Mouse (Mus musculus) embryonic stem cell, embryonic (primary cell): ENCODE data around the gene Crkl.

Source experiments
- CTCF ChIA-PET, 4 experiments: fragments of 300-600 bp in 2 of 4; fragments of 350-600 bp in 2 of 4; sonication (Branson Sonifier 250); formaldehyde crosslinking; loops; one replicate each; lab custom pipeline; 2022; ENCODE audit warnings: inconsistent platforms in 2 of 4; lab: Charles Lee
- POLR2A ChIA-PET, 4 experiments: fragments of 300-600 bp in 2 of 4; fragments of 350-600 bp in 2 of 4; sonication (Branson Sonifier 250); formaldehyde crosslinking; loops; one replicate each; lab custom pipeline; 2022; ENCODE audit warnings: antibody characterized with exemption in 4 of 4, inconsistent platforms in 1 of 4; lab: Charles Lee

Crkl gene

GRCm38 (mm10) chr16:17466875-17467663 lies 15.3 kb downstream of the Crkl start:
- CTCF ChIA-PET, result interaction anchor here in 3 of 4 experiments (0.6 to 1.2 kb wide), 4 partner anchors 11 to 45 kb away, joined by 3 to 5 read pairs (median 4); no protein-coding TSS in a partner anchor
- POLR2A ChIA-PET, result interaction anchor here in 3 of 4 experiments (0.6 to 1.7 kb wide), 11 partner anchors 9 to 1560 kb away, joined by 3 to 6 read pairs (median 4); partner anchors contain the start of genes Crkl (in 1 of the 3) and Lztr1 (in 1 of the 3)

- ChIA-PET POLR2A (interaction anchor here in 1 of 4 experiments (0.8 to 2.3 kb wide), 4 partner anchors 9 to 58 kb away, joined by 3 to 8 read pairs (median 6); partner anchors contain the start of genes Crkl, Lztr1 and Thap7), CTCF (interaction anchor here in 2 of 4 experiments (0.6 to 2.1 kb wide), 3 partner anchors 62 to 153 kb away, joined by 5 to 6 read pairs (median 5); no protein-coding TSS in a partner anchor)
Measured at GRCm38 (mm10) chr16:17472498-17472897, 20.7 kb downstream of the Crkl start.

DNA sequence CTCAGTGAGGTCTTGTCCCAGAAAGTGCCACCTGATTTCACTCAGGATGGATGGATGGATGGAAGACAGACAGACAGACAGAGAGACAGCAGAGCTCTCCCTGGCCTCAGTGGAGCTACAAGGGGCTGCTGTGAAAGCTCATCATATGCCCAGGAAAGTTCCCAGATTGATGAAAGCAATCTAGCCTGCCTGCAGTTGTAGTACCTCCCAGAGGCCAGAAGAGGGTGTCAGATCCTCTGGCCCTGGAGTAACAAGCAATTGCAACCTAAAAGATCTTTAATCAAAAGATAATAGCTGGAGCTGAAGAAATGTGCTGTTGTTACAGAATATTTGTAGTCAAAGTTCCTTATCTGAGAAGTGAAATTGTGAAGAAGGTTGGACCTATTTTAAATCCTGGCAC lies 22.3 kb downstream of the Crkl start:
- ChIA-PET CTCF (interaction anchor here (0.5 to 2.1 kb wide), 46 partner anchors 9 to 736 kb away, joined by 3 to 20 read pairs (median 4); partner anchors contain the start of genes Aifm3 (in 2 of the 4), Crkl (in 2 of the 4), Lztr1 (in 2 of the 4) and Lrrc74b (in 1 of the 4)), POLR2A (interaction anchor here (0.5 to 2.0 kb wide), 28 partner anchors 9 to 341 kb away, joined by 3 to 10 read pairs (median 3); partner anchors contain the start of genes Thap7 (in 2 of the 4), Aifm3 (in 1 of the 4), Crkl (in 1 of the 4) and Hic2 (in 1 of the 4))

DNA sequence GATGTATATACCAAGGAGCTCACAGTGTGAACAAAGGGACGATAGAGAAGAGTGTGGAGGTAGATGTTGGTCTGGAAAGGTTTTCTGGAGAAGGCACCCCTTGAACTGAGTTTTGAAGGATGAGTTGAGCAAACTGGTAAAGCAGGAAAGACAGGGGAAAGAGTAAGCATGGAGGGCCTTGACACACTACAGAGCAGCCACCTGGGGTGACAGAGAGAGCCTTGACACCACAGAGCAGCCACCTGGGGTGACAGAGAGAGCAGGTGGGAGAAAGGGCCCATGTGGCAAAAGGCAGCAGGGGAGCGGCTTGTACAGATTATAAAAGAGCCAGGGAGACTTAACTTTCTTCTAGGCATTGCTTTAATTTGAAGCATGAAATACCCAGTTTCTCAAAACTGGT lies 23.0 kb downstream of the Crkl start:
- CTCF ChIA-PET, result interaction anchor here in 3 of 4 experiments (0.5 to 1.8 kb wide), 25 partner anchors 8 to 736 kb away, joined by 3 to 20 read pairs (median 6); partner anchors contain the start of genes Aifm3 (in 2 of the 3), Lztr1 (in 2 of the 3), Crkl (in 1 of the 3) and Lrrc74b (in 1 of the 3)
- POLR2A ChIA-PET, result interaction anchor here in 2 of 4 experiments (0.5 to 2.0 kb wide), 15 partner anchors 13 to 342 kb away, joined by 3 to 10 read pairs (median 4); partner anchors contain the start of genes Aifm3 (in 1 of the 2), Lztr1 (in 1 of the 2), P2rx6 (in 1 of the 2) and Sdf2l1 (in 1 of the 2)

GRCm38 (mm10) chr16:17475326-17475725 lies 23.5 kb downstream of the Crkl start:
- CTCF ChIA-PET, result interaction anchor here in 2 of 4 experiments (0.7 kb wide), 2 partner anchors 11 to 319 kb away, joined by 3 read pairs; no protein-coding TSS in a partner anchor
- POLR2A ChIA-PET, result interaction anchor here in 2 of 4 experiments (0.6 to 2.0 kb wide), 9 partner anchors 9 to 577 kb away, joined by 3 to 10 read pairs (median 4); partner anchors contain the start of genes Aifm3 (in 1 of the 2), Dgcr6 (in 1 of the 2) and Lztr1 (in 1 of the 2)

GRCm38 (mm10) chr16:17478331-17478943 lies 26.6 kb downstream of the Crkl start:
- POLR2A ChIA-PET, result interaction anchor here in 3 of 4 experiments (0.6 to 2.2 kb wide), 9 partner anchors 8 to 932 kb away, joined by 3 to 8 read pairs (median 3); partner anchors contain the start of gene Aifm3 (in 1 of the 3)

DNA sequence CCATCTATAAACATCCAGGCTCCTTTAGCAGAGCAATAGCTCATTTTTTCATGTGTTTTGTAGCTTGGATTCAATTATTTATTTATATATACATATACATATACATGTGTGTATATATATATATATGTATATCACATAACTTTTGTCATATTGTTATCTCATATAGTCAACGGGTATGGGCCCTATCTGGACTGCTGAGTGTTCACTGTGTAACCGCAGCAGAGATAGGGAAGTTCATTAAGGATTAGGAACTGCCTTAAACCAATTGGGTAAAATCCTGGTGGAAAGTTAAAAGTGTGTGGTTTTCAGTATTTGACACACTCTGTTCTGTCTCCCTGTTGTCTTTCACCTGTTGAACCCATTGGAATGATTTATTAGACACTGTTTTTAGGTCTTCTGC lies 29.7 kb downstream of the Crkl start:
- ChIA-PET CTCF (no interaction called here), POLR2A (interaction anchor here in 1 of 4 experiments (0.8 to 1.2 kb wide), 3 partner anchors 26 to 49 kb away, joined by 3 read pairs; partner anchors contain the start of genes Crkl, Lztr1 and Thap7)

More at GRCm38 (mm10) chr16:17478331-17478943, 26.6 kb downstream of the Crkl start:
- CTCF ChIA-PET, result interaction anchor here in 2 of 4 experiments (0.8 to 1.1 kb wide), 3 partner anchors 10 to 18 kb away, joined by 3 to 4 read pairs (median 3); no protein-coding TSS in a partner anchor

GRCm38 (mm10) chr16:17486505-17486904 lies 34.7 kb downstream of the Crkl start:
- POLR2A ChIA-PET, result interaction anchor here in 1 of 4 experiments (1.2 to 1.6 kb wide), 3 partner anchors 13 to 34 kb away, joined by 3 to 5 read pairs (median 5); partner anchors contain the start of genes Crkl and Lztr1
- CTCF ChIA-PET, result interaction anchor here in 1 of 4 experiments (0.6 kb wide), 1 partner anchor 11 kb away, joined by 4 read pairs; no protein-coding TSS in a partner anchor

GRCm38 (mm10) chr16:17488478-17489468 lies 37.0 kb downstream of the Crkl start:
- ChIA-PET POLR2A (interaction anchor here in 3 of 4 experiments (0.6 to 2.8 kb wide), 25 partner anchors 10 to 1238 kb away, joined by 3 to 22 read pairs (median 4); partner anchors contain the start of genes Lztr1 (in 2 of the 3), Crkl (in 1 of the 3), Hic2 (in 1 of the 3) and Lrrc74b (in 1 of the 3)), CTCF (interaction anchor here (0.5 to 2.5 kb wide), 16 partner anchors 11 to 497 kb away, joined by 3 to 11 read pairs (median 4); partner anchors contain the start of gene Lztr1 (in 1 of the 4))

DNA sequence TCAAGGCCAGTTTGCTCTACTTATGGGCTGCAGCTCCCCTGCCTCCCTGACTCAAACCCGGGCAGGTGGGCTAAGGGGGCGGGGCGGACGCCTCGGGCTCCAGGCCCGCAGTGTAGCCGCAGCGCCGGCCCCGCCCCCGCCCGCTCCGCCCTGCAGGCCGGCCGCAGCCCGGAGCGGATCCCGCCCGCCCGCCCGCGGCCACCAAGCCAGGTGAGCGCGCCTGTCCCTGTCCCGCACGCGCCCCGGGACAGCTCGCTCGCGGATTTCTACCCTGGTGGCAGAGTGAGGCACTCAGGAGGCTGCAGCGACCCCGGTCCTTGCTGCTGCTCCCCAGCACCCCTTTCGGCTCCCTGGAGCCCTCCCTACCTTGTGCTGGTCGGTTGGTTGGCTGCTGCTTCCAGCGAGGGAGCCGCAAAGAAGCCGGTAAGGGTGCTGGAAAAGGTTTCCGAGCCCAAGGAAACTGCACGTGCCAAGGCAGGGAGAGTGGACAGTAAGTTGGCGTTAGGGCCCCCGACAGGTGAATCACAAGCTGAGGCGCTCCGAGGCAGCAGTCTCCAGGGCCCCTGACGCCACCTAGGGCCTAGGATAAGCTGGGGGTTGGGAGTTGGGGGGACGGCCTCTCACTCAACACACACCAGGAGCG lies 37.8 kb downstream of the Crkl start, which contains the start of gene Aifm3:
Aifm3 (plus strand) TSS at position 143 of the 643 bp plus-strand sequence.
- ChIA-PET POLR2A (interaction anchor here in 3 of 4 experiments (0.6 to 2.8 kb wide), 25 partner anchors 9 to 507 kb away, joined by 3 to 22 read pairs (median 4); partner anchors contain the start of genes Lztr1 (in 3 of the 3), Crkl (in 1 of the 3), Lrrc74b (in 1 of the 3) and Thap7 (in 1 of the 3)), CTCF (interaction anchor here (0.5 to 2.5 kb wide), 13 partner anchors 10 to 498 kb away, joined by 3 to 11 read pairs (median 5); partner anchors contain the start of gene Lztr1 (in 2 of the 4))

DNA sequence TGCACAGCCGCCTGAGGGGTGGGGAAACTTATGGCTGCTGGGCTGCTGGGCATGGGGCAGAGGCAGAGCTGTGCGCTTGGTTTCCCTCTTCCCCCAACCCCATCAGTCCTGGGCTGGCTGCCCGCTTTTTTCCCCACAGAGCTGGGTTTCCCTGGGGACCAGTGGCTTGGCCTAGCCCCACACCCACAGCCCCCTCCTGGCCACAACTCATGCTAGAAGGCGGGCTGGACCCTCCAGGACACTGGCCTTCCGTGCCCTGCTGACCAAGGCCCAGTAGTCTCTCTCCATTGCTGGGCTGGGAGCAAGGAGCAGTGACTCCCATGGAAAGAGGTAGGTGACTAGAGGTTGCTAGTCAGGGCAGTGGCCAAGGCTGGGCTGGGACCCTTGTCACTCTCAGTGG lies 39.4 kb downstream of the Crkl start:
- ChIA-PET POLR2A (interaction anchor here in 3 of 4 experiments (1.3 to 2.8 kb wide), 7 partner anchors 8 to 313 kb away, joined by 3 to 22 read pairs (median 4); partner anchors contain the start of gene Lztr1 (in 3 of the 3)), CTCF (interaction anchor here in 1 of 4 experiments (0.7 kb wide), 1 partner anchor 17 kb away, joined by 3 read pairs; the partner anchor contains the start of gene Lztr1)

DNA sequence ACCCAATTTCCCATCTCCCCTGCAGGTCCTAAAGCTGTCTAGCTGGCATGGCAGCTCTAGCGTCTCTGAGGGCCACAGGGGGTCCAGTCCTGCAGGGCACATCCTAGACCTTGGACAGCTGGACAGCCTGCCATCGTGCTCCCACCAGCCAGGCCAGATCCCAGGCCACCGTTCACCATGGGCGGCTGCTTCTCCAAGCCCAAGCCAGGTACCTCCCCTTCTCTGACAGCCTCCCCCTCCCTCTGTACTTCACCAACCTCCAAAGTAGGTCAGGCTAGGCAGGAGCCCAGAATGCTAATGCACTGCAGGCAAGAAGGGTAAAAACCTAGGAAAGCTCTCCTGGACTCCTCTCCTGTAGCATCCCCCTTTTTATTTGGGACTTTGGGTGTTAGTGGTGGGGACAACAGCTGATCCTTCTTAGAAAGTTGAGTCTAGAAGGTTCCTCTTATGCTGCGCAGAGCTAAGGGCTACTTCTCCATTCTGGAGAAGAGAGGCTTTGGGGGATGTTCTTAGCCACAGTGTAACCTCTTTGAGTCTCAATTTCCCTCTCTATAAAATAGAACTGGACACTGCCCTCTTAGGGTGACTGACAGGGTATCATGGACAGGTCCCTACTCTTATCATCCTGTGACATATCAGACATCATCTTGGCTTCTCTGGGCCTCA lies 40.2 kb downstream of the Crkl start:
- CTCF ChIA-PET, result interaction anchor here in 1 of 4 experiments (0.6 kb wide), 1 partner anchor 926 kb away, joined by 3 read pairs; no protein-coding TSS in a partner anchor
- POLR2A ChIA-PET, result interaction anchor here in 2 of 4 experiments (0.9 to 1.9 kb wide), 4 partner anchors 11 to 17 kb away, joined by 3 to 6 read pairs (median 4); partner anchors contain the start of gene Lztr1 (in 1 of the 2)

GRCm38 (mm10) chr16:17496499-17497305 lies 44.9 kb downstream of the Crkl start:
- ChIA-PET CTCF (interaction anchor here in 2 of 4 experiments (0.6 to 1.4 kb wide), 6 partner anchors 11 to 652 kb away, joined by 4 to 11 read pairs (median 6); partner anchors contain the start of gene Lztr1 (in 2 of the 2)), POLR2A (interaction anchor here in 2 of 4 experiments (0.7 to 4.2 kb wide), 7 partner anchors 8 to 34 kb away, joined by 3 to 21 read pairs (median 9); partner anchors contain the start of genes Lztr1 (in 2 of the 2) and Thap7 (in 1 of the 2))
